Mouse (Mus musculus) erythroid progenitor cell, adult 5-6 weeks (primary cell): ENCODE data around the gene Abr. TPM values are rescaled to one million over a fixed set of nuclear protein-coding genes. Genes with fewer than 3 reads are reported as not detected.

Experiments used
- ATAC-seq: replicated peaks from 2 replicates; pipeline ENCODE4 v1.8.0; 2016; ENCODE audit warnings: moderate number of reproducible peaks, mild to moderate bottlenecking, moderate TSS enrichment, inconsistent platforms; ENCODE audit not compliant: poor library complexity, low FRiP score, severe bottlenecking
- total RNA-seq, 2 experiments: library from RNA; stranded (forward) in 1 of 2; stranded (reverse) in 1 of 2; fragments of 150-400 nt in 1 of 2; fragments of 186-747, 209-891 nt in 1 of 2; gene quantifications; 2 replicates each; pipeline versions ENCODE4 v1.2.3 to v1.2.4; 2015 to 2017; ENCODE audit warnings: low replicate concordance in 2 of 2

The Abr gene
- total RNA-seq (2015; ENCODE audit: low replicate concordance), result 4.0 and 10.9 TPM in 2 replicates
- total RNA-seq (2017; ENCODE audit: low replicate concordance), result 7.0 and 7.7 TPM in 2 replicates

GRCm38 (mm10) chr11:76622152-76622565, at the start of gene Abr:
Gene Abr (minus strand): TSS chr11:76622314.
- ATAC-seq, result 0 out of 2 replicates have a peak, but pooled peaks have one; percentile 10

- ATAC-seq, result no peak
Measured at GRCm38 (mm10) chr11:76667807-76668206, 45.7 kb upstream of the Abr start.

GRCm38 (mm10) chr11:76666002-76666649, 44.0 kb upstream of the Abr start:
- ATAC-seq, result no peak

- ATAC-seq, result no peak
Measured at GRCm38 (mm10) chr11:76661790-76662468, 39.8 kb upstream of the Abr start.

GRCm38 (mm10) chr11:76659138-76659930, 37.2 kb upstream of the Abr start:
- no peak for ATAC-seq

- ATAC-seq, result no peak
Measured at GRCm38 (mm10) chr11:76657450-76657970, 35.4 kb upstream of the Abr start.

- ATAC-seq, result no peak
Measured at GRCm38 (mm10) chr11:76655106-76655505, 33.0 kb upstream of the Abr start.

- ATAC-seq, result no peak
Measured at GRCm38 (mm10) chr11:76652838-76653334, 30.8 kb upstream of the Abr start.

GRCm38 (mm10) chr11:76650862-76651560, 28.9 kb upstream of the Abr start:
- no peak for ATAC-seq

GRCm38 (mm10) chr11:76647500-76647899, 25.4 kb upstream of the Abr start:
- ATAC-seq, result peak; percentile 59; the same call in 1 of the 2 replicates

GRCm38 (mm10) chr11:76647062-76647461, 24.9 kb upstream of the Abr start:
- ATAC-seq, result no peak

GRCm38 (mm10) chr11:76645955-76646354, 23.8 kb upstream of the Abr start:
- 0 out of 2 replicates have a peak, but pooled peaks have one; percentile 54 for ATAC-seq

- no peak for ATAC-seq
Measured at GRCm38 (mm10) chr11:76645036-76645435, 22.9 kb upstream of the Abr start.

GRCm38 (mm10) chr11:76644257-76644656, 22.1 kb upstream of the Abr start:
- ATAC-seq, result no peak

GRCm38 (mm10) chr11:76640231-76640630, 18.1 kb upstream of the Abr start:
- ATAC-seq, result no peak

- no peak for ATAC-seq
Measured at GRCm38 (mm10) chr11:76639269-76639985, 17.3 kb upstream of the Abr start.

- ATAC-seq, result no peak
Measured at GRCm38 (mm10) chr11:76630487-76630886, 8.4 kb upstream of the Abr start.

GRCm38 (mm10) chr11:76630023-76630422, 7.9 kb upstream of the Abr start:
- ATAC-seq, result no peak

GRCm38 (mm10) chr11:76628613-76629012, 6.5 kb upstream of the Abr start:
- no peak for ATAC-seq
